Mouse (Mus musculus) gastrocnemius, postnatal 10 days (tissue): Measurements from ENCODE around the gene Vopp1. TPM values are rescaled to one million over a fixed set of nuclear protein-coding genes. Genes with fewer than 3 reads are reported as not detected.
"Not testable (repeated sequence)": the region's sequence is repeated elsewhere in the genome, so short reads cannot be mapped to it uniquely, and the experiment has no call there.

Experiments used
- DNase-seq: peaks from one replicate; pipeline ENCODE4 v3.0.0; 2021; ENCODE audit warnings: mixed read lengths
- long read RNA-seq, 2 experiments: library from polyadenylated mRNA; stranded (forward); transcript quantifications; one replicate each; pipeline ENCODE4 v2.0.0; 2021
- total RNA-seq, 2 experiments: library from RNA; stranded (reverse); gene quantifications; 2 replicates each; pipeline ENCODE4 v1.2.3; 2021

Gene Vopp1
- total RNA-seq, result 10 to 100 TPM in 1 of 2 experiments, 1 to 10 TPM in 1; 8.8 to 12.1 TPM
- long read RNA-seq, experiment 1, transcript Vopp1-201 (5 exons, 2,919 nt), result major isoform, 19 of 26 reads
- long read RNA-seq, experiment 1, partial matches to known transcripts, result 0 of 26 reads
- long read RNA-seq, experiment 1, other reads (novel, unspliced or antisense), result 3 of 26 reads
- long read RNA-seq, experiment 2, transcript Vopp1-201 (5 exons, 2,919 nt), result major isoform, 14 of 18 reads
- long read RNA-seq, experiment 2, partial matches to known transcripts, result 0 of 18 reads
- long read RNA-seq, experiment 2, other reads (novel, unspliced or antisense), result 2 of 18 reads

GRCm38 (mm10) chr6:57824422-57825258, at the start of gene Vopp1:
Gene Vopp1, minus strand, starts transcription at chr6:57825159.
- DNase-seq, result peak; percentile 72

- peak; percentile 5 for DNase-seq
Measured at GRCm38 (mm10) chr6:57859043-57860042, 34.4 kb upstream of the Vopp1 start.

- DNase-seq, result not testable (repeated sequence)
Measured at GRCm38 (mm10) chr6:57851177-57851576, 26.2 kb upstream of the Vopp1 start.

- DNase-seq, result no peak
Measured at GRCm38 (mm10) chr6:57850286-57850685, 25.3 kb upstream of the Vopp1 start, which contains the start of gene Vmn1r21. Gene Vmn1r21, minus strand, starts transcription at chr6:57850343.

GRCm38 (mm10) chr6:57839693-57840408, 14.9 kb upstream of the Vopp1 start:
- no peak for DNase-seq

- no peak for DNase-seq
Measured at GRCm38 (mm10) chr6:57825259-57825715, 328 bp upstream of the Vopp1 start.

GRCm38 (mm10) chr6:57823461-57823860, 1.5 kb downstream of the Vopp1 start:
- no peak for DNase-seq

GRCm38 (mm10) chr6:57822648-57823410, 2.1 kb downstream of the Vopp1 start:
- DNase-seq, result no peak

- DNase-seq, result no peak
Measured at GRCm38 (mm10) chr6:57814436-57814940, 10.5 kb downstream of the Vopp1 start.

- DNase-seq, result no peak
Measured at GRCm38 (mm10) chr6:57811748-57812730, 12.9 kb downstream of the Vopp1 start.

GRCm38 (mm10) chr6:57805218-57806069, 19.5 kb downstream of the Vopp1 start:
- no peak for DNase-seq

- no peak for DNase-seq
Measured at GRCm38 (mm10) chr6:57803130-57803529, 21.8 kb downstream of the Vopp1 start.

- no peak for DNase-seq
Measured at GRCm38 (mm10) chr6:57798986-57799385, 26.0 kb downstream of the Vopp1 start.

- no peak for DNase-seq
Measured at GRCm38 (mm10) chr6:57796853-57797423, 28.0 kb downstream of the Vopp1 start.

- DNase-seq, result peak; percentile 14
Measured at GRCm38 (mm10) chr6:57795835-57796234, 29.1 kb downstream of the Vopp1 start.

- not testable (repeated sequence) for DNase-seq
Measured at GRCm38 (mm10) chr6:57792821-57793220, 32.1 kb downstream of the Vopp1 start.

GRCm38 (mm10) chr6:57790542-57790941, 34.4 kb downstream of the Vopp1 start:
- no peak for DNase-seq

GRCm38 (mm10) chr6:57787376-57787775, 37.6 kb downstream of the Vopp1 start:
- no peak for DNase-seq
